8 mouse cellular contexts compared by ENCODE assay signal in the genomic region with DNA sequence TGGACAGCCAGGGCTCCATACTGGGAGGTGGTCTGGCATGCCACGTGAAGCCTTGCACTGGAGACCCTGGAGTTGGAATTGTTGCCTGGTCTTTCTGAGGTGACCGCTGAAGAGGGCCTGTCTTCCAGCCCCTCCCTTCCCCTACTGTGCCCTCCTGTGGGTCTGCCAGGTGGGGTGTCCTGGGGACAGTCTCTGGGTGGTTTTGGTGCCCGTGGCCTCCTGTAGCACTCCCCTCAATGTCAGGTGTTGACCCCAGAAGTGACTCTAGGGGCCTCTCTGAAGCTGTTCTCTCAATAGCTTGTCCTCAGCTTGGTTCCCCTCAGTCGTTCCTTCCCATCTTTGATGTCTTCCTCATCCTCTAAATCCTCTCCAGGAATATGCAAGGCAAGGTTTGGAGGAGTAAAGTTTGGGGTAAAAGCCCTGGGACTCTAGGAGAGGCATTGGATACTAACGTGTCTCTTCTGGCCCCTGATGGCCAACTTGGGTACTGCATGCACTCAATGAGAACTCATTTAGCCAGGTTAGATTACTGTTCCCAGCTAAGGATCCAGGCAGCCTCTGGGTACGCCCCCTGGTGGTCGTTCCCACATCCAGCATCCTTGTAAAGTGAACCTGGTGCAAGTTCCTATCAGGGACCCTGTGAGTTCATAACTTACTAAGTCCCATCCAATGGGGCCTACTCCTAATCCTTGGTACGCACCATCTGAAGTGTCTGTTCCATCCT.
DNase-seq lines count a peak whose midpoint lies in the region; ATAC-seq and TF ChIP-seq lines count a peak whose summit lies in the region.

No protein-coding gene starts in this region.

- H3K27ac ChIP-seq in heart, embryonic 12.5 days (ENCODE audit: poor library complexity, severe bottlenecking), result no peak overlapping the region
- no peak overlapping the region; the same call in 1 of the 2 replicates for H3K27ac ChIP-seq in embryonic facial prominence, embryonic 10.5 days (replicated peaks)
- H3K27ac ChIP-seq in kidney, adult 2 months (ENCODE audit: insufficient read depth, low read depth, low read length), result no peak overlapping the region
- no peak overlapping the region for H3K27ac ChIP-seq in limb, embryonic 11.5 days (replicated peaks; ENCODE audit: low read depth, low read length)
- H3K27ac ChIP-seq in midbrain, embryonic 15.5 days, result no peak overlapping the region
- H3K27ac ChIP-seq in spleen, adult 2 months (ENCODE audit: insufficient read depth, low read length), result no peak overlapping the region

- 0 out of 2 replicates have a peak, but pooled peaks cover 8% of the 10 kb centered on the region for H3K9me3 ChIP-seq in heart, embryonic 12.5 days (replicated peaks)
- H3K9me3 ChIP-seq in embryonic facial prominence, embryonic 10.5 days, result no peaks in the 10 kb centered on the region
- no peaks in the 10 kb centered on the region; the same call in 1 of the 2 replicates for H3K9me3 ChIP-seq in limb, embryonic 11.5 days (ENCODE audit: control insufficient read depth, low read length)
- no peaks in the 10 kb centered on the region for H3K9me3 ChIP-seq in midbrain, embryonic 15.5 days

- H3K27me3 ChIP-seq in heart, embryonic 12.5 days (replicated peaks), result no peaks in the 10 kb centered on the region
- no peaks in the 10 kb centered on the region for H3K27me3 ChIP-seq in embryonic facial prominence, embryonic 10.5 days (replicated peaks; ENCODE audit: low read depth, poor library complexity, severe bottlenecking)
- no peaks in the 10 kb centered on the region for H3K27me3 ChIP-seq in kidney, adult 2 months (replicated peaks; ENCODE audit: control insufficient read depth, insufficient read depth, low read length)
- no peaks in the 10 kb centered on the region for H3K27me3 ChIP-seq in limb, embryonic 11.5 days (ENCODE audit: control insufficient read depth, insufficient read depth, low read length)
- H3K27me3 ChIP-seq in midbrain, embryonic 15.5 days (replicated peaks), result no peaks in the 10 kb centered on the region
- no peaks in the 10 kb centered on the region for H3K27me3 ChIP-seq in spleen, adult 2 months (ENCODE audit: control insufficient read depth, insufficient read depth, low read length)

- H3K4me1 ChIP-seq in heart, embryonic 12.5 days (replicated peaks), result no peaks in the 10 kb centered on the region
- peaks cover 13% of the 10 kb centered on the region for H3K4me1 ChIP-seq in embryonic facial prominence, embryonic 10.5 days
- H3K4me1 ChIP-seq in kidney, adult 2 months (ENCODE audit: control insufficient read depth, insufficient read depth, low read length), result no peaks in the 10 kb centered on the region
- H3K4me1 ChIP-seq in limb, embryonic 11.5 days (ENCODE audit: control insufficient read depth, insufficient read depth, low read length), result no peaks in the 10 kb centered on the region
- no peaks in the 10 kb centered on the region for H3K4me1 ChIP-seq in midbrain, embryonic 15.5 days
- no peaks in the 10 kb centered on the region for H3K4me1 ChIP-seq in spleen, adult 2 months (ENCODE audit: control insufficient read depth, insufficient read depth, insufficient read length)

- no peak for ATAC-seq in heart, embryonic 12.5 days (ENCODE audit: insufficient number of reproducible peaks, low FRiP score)
- peak; percentile 94 for ATAC-seq in granulocyte monocyte progenitor cell, adult 5-6 weeks (replicated peaks; ENCODE audit: poor library complexity, severe bottlenecking)
- ATAC-seq in limb, embryonic 11.5 days (ENCODE audit: insufficient number of reproducible peaks, low FRiP score, low TSS enrichment, low read depth), result 0 out of 2 replicates have a peak, but pooled peaks have one; percentile 28
- ATAC-seq in midbrain, embryonic 15.5 days (replicated peaks), result peak; percentile 64

- whole genome bisulfite sequencing in heart, embryonic 12.5 days, result 40% methylated on average over 8 of the region's 8 CpGs
- 35% methylated on average over 8 of the region's 8 CpGs for WGBS in embryonic facial prominence, embryonic 10.5 days
- WGBS in kidney, adult 2 months, result 44% methylated on average over 8 of the region's 8 CpGs
- 33% methylated on average over 8 of the region's 8 CpGs for WGBS in limb, embryonic 11.5 days
- 42% methylated on average over 8 of the region's 8 CpGs for WGBS in midbrain, embryonic 15.5 days
- 44% methylated on average over 8 of the region's 8 CpGs for WGBS in spleen, adult 2 months

- peak; percentile 98 for DNase-seq in heart, adult 11 months
- DNase-seq in embryonic facial prominence, embryonic 10.5 days (ENCODE audit: low spot score), result peak; percentile 94
- DNase-seq in kidney, adult 2 months, result peak; percentile 96
- peak; percentile 100 for DNase-seq in limb, embryonic 11.5 days (ENCODE audit: low spot score)
- peak; percentile 87 to 91 for DNase-seq in spleen, adult 2 months (ENCODE audit: low read depth in 1 of 2, low spot score in 2 of 2)

- H3K4me2 ChIP-seq in heart, embryonic 12.5 days, result no peak overlapping the region
- no peak overlapping the region for H3K4me2 ChIP-seq in limb, embryonic 11.5 days (ENCODE audit: low read depth, severe bottlenecking)
- no peak overlapping the region for H3K4me2 ChIP-seq in midbrain, embryonic 15.5 days

- no peak overlapping the region for H3K4me3 ChIP-seq in heart, embryonic 12.5 days
- no peak overlapping the region for H3K4me3 ChIP-seq in embryonic facial prominence, embryonic 10.5 days
- no peak overlapping the region for H3K4me3 ChIP-seq in kidney, adult 2 months (ENCODE audit: insufficient read depth, low read depth, low read length)
- H3K4me3 ChIP-seq in limb, embryonic 11.5 days (ENCODE audit: low read depth, low read length), result no peak overlapping the region
- H3K4me3 ChIP-seq in midbrain, embryonic 15.5 days, result no peak overlapping the region
- H3K4me3 ChIP-seq in spleen, adult 2 months (ENCODE audit: extremely low read depth, insufficient read depth, insufficient read length), result no peak overlapping the region

- peak; percentile 100 for TF ChIP-seq CTCF in kidney, adult 2 months (conservative IDR thresholded peaks at IDR 0.05; ENCODE audit: insufficient read depth, insufficient read length, low read depth, low read length)
- TF ChIP-seq CTCF in spleen, adult 2 months (IDR thresholded peaks at IDR 0.05; ENCODE audit: extremely low read depth, insufficient read depth, insufficient read length, insufficient replicate concordance), result peak; percentile 94; the same call in 1 of the 2 replicates

- TF ChIP-seq POLR2A in kidney, adult 2 months (IDR thresholded peaks at IDR 0.05; ENCODE audit: low read depth, low read length), result no peak
- no peak for TF ChIP-seq POLR2A in spleen, adult 2 months (IDR thresholded peaks at IDR 0.05; ENCODE audit: low read depth, low read length)

- H3K36me3 ChIP-seq in heart, embryonic 12.5 days, result peaks cover 85% of the 10 kb centered on the region
- H3K36me3 ChIP-seq in embryonic facial prominence, embryonic 10.5 days (replicated peaks), result peaks cover 100% of the 10 kb centered on the region
- no peaks in the 10 kb centered on the region; the same call in 1 of the 2 replicates for H3K36me3 ChIP-seq in kidney, adult 2 months (ENCODE audit: control insufficient read depth, insufficient read depth, low read length)
- peaks cover 44% of the 10 kb centered on the region for H3K36me3 ChIP-seq in limb, embryonic 11.5 days (ENCODE audit: control insufficient read depth, insufficient read depth, low read length)
- H3K36me3 ChIP-seq in midbrain, embryonic 15.5 days (replicated peaks), result peaks cover 47% of the 10 kb centered on the region
- H3K36me3 ChIP-seq in spleen, adult 2 months (ENCODE audit: control insufficient read depth, insufficient read depth, low read length), result peaks cover 52% of the 10 kb centered on the region

- H3K9ac ChIP-seq in heart, embryonic 12.5 days, result no peak overlapping the region
- H3K9ac ChIP-seq in limb, embryonic 11.5 days (ENCODE audit: low read length), result no peak overlapping the region
- H3K9ac ChIP-seq in midbrain, embryonic 15.5 days, result no peak overlapping the region
